In genomic region chr16:25213250-25213649, GRCm38 (mm10) we compare ENCODE assay signal across 32 mouse cellular contexts.
"Had no signal": no experiment of that assay in that cellular context is flagged by ENCODE, and none has a peak within 500 bp of the region (broad histone marks: within the 10 kb centered on the region; RNA-seq: fewer than 3 reads in every experiment).

No protein-coding gene starts in this region.

- H3K4me1 ChIP-seq: limb, embryonic 10.5 days; limb, embryonic 12.5 days; limb, embryonic 13.5 days; limb, embryonic 15.5 days; liver, embryonic 12.5 days; liver, embryonic 13.5 days; liver, embryonic 15.5 days; lung, embryonic 15.5 days; megakaryocyte, embryonic 14.5 days; midbrain, embryonic 10.5 days; midbrain, embryonic 12.5 days; midbrain, embryonic 13.5 days; midbrain, embryonic 15.5 days; neural tube, embryonic 12.5 days had no signal

- ATAC-seq: liver, embryonic 12.5 days; liver, postnatal 0 days; lung, postnatal 0 days; midbrain, embryonic 13.5 days; midbrain, embryonic 15.5 days; midbrain, embryonic 16.5 days had no signal

- H3K4me2 ChIP-seq: limb, embryonic 12.5 days; limb, embryonic 13.5 days; limb, embryonic 15.5 days; liver, embryonic 11.5 days; liver, embryonic 12.5 days; liver, embryonic 13.5 days; liver, embryonic 15.5 days; lung, embryonic 14.5 days; lung, embryonic 15.5 days; midbrain, embryonic 11.5 days; midbrain, embryonic 12.5 days; midbrain, embryonic 13.5 days; midbrain, embryonic 15.5 days; neural tube, embryonic 12.5 days had no signal

- H3K9me3 ChIP-seq: limb, embryonic 10.5 days; limb, embryonic 12.5 days; limb, embryonic 13.5 days; limb, embryonic 15.5 days; liver, embryonic 12.5 days; liver, embryonic 13.5 days; liver, embryonic 15.5 days; lung, embryonic 15.5 days; megakaryocyte, embryonic 14.5 days; midbrain, embryonic 10.5 days; midbrain, embryonic 12.5 days; midbrain, embryonic 13.5 days; midbrain, embryonic 15.5 days; neural tube, embryonic 12.5 days had no signal

- DNase-seq: left cerebral cortex, postnatal 4 days; liver; liver, embryonic 13.5 days; liver, postnatal 0 days; lung, adult 18-20 months; lung, adult 2 months; lung, embryonic 14.5 days; lung, postnatal 10 days; lung, postnatal 14 days; lung, postnatal 36 days; lung, postnatal 4 days; midbrain, embryonic 14.5 days had no signal

- H3K36me3 ChIP-seq: limb, embryonic 10.5 days; limb, embryonic 12.5 days; limb, embryonic 13.5 days; limb, embryonic 15.5 days; liver, embryonic 12.5 days; liver, embryonic 13.5 days; liver, embryonic 15.5 days; lung, embryonic 15.5 days; midbrain, embryonic 10.5 days; midbrain, embryonic 12.5 days; midbrain, embryonic 13.5 days; midbrain, embryonic 15.5 days; neural tube, embryonic 12.5 days had no signal

- H3K9ac ChIP-seq: limb, embryonic 12.5 days; limb, embryonic 13.5 days; limb, embryonic 15.5 days; liver, embryonic 12.5 days; liver, embryonic 13.5 days; liver, embryonic 14.5 days; liver, embryonic 15.5 days; liver, postnatal 0 days; lung, embryonic 14.5 days; lung, embryonic 15.5 days; midbrain, embryonic 12.5 days; midbrain, embryonic 13.5 days; midbrain, embryonic 15.5 days; neural tube, embryonic 12.5 days had no signal

- H3K27me3 ChIP-seq: limb, embryonic 12.5 days; limb, embryonic 13.5 days; limb, embryonic 15.5 days; liver, embryonic 12.5 days; liver, embryonic 13.5 days; liver, embryonic 15.5 days; lung, embryonic 15.5 days; megakaryocyte, embryonic 14.5 days; midbrain, embryonic 12.5 days; midbrain, embryonic 13.5 days; midbrain, embryonic 15.5 days; neural tube, embryonic 12.5 days had no signal

- H3K27ac ChIP-seq: limb, embryonic 10.5 days; limb, embryonic 12.5 days; limb, embryonic 13.5 days; limb, embryonic 15.5 days; liver, embryonic 12.5 days; liver, embryonic 13.5 days; liver, embryonic 14.5 days; liver, embryonic 15.5 days; lung, embryonic 15.5 days; macrophage; midbrain, embryonic 10.5 days; midbrain, embryonic 12.5 days; midbrain, embryonic 13.5 days; midbrain, embryonic 15.5 days; neural tube, embryonic 12.5 days had no signal

- H3K4me3 ChIP-seq: limb, embryonic 10.5 days; limb, embryonic 12.5 days; limb, embryonic 13.5 days; limb, embryonic 15.5 days; liver, embryonic 12.5 days; liver, embryonic 13.5 days; liver, embryonic 15.5 days; lung, embryonic 15.5 days; megakaryocyte, embryonic 14.5 days; midbrain, embryonic 10.5 days; midbrain, embryonic 12.5 days; midbrain, embryonic 13.5 days; midbrain, embryonic 15.5 days; myocyte; neural tube, embryonic 12.5 days had no signal
